Mouse (Mus musculus) WW6 (cell line): ENCODE data around the gene Egln1.

Experiments used
- DNase-seq: peaks from one replicate; pipeline ENCODE4 v3.0.0-alpha.2; 2013; ENCODE audit warnings: low read depth, low spot score

Egln1 gene

DNA sequence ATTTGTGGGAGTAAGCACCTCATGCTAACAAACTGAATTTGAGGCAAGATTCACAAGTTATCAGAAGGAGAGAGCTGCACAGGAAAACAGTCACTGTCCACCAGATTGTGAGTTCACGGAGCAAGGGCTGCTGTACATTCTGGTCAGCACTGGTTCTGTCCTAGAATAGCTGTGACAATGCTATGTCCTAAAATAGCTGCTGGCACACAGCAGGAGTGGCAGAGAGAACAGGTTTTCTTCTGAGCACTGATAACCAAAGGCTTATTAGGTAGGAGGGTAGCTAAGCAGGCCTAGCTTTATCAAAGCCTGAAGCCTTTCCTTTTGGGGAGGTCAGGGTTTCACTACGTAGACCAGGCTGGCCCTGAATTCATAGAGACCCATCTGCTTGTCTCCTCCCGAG lies 88.9 kb downstream of the Egln1 start:
- no peak for DNase-seq

DNA sequence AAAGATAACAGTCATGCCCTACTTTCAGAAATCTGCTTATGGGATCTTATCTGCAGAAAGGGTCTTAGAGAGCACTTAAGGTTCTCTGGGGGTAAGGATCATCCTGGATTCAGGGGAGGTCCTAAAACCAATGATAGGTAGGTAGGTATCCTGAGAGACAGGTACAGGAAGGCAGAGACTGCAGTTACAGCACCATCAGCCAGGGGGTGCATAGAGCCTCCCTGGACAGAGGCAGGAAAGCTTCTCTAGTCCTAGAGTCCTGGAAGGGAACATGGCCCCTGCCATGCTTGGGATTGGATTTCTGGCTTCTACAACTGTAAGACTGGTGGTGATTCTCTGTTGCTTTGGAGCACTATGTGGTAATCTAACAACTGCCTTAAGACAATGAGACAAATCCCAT lies 89.7 kb downstream of the Egln1 start:
- DNase-seq: peak; percentile 39
